In the genomic region with DNA sequence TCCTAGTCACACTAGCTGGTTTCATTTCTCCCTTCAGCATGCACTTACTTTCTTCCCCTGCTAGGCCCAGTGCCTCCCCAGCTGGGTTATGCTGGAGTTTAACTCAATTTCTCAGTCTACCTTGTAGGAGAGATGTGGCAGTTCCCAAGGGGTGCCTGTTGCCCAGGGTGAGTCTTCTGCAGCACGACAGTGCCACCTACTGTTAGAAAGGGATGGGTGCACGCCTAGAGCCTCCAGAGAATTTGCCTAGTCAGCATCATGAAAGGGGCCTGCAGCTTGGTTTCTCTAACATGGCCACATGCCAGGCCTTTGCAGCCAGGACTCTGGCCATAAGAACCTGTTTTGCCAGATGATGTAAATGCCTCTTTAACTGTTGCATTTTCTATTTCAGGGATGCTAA, we compare ENCODE assay signal across 8 mouse cellular contexts. TPM values are rescaled to one million over a fixed set of nuclear protein-coding genes. Genes with fewer than 3 reads are reported as not detected.
A peak's percentile ranks its signal among the peaks of the same experiment; 100 is the strongest.
DNase-seq lines count a peak whose midpoint lies in the region; ATAC-seq lines count a peak whose summit lies in the region.

No protein-coding gene starts in this region.

- DNase-seq in adrenal gland, adult 18-20 months (ENCODE audit: low spot score in 2 of 2), result peak; percentile 68 to 71
- DNase-seq in embryo, embryonic 11 days, result peak; percentile 85
- peak; percentile 62 for DNase-seq in gastrocnemius, postnatal 25 days
- DNase-seq in intestine, embryonic 14.5 days (ENCODE audit: low spot score), result peak; percentile 92
- peak; percentile 85 for DNase-seq in left cerebral cortex, postnatal 10 days (ENCODE audit: extremely low spot score in 1 of 2, low spot score in 2 of 2)
- peak; percentile 91 for DNase-seq in mesoderm, embryonic 11.5 days (ENCODE audit: low read depth, low spot score)
- peak; percentile 69 to 76 for DNase-seq in right cerebral cortex, postnatal 36 days (ENCODE audit: low spot score in 2 of 2)
- peak; percentile 78 for DNase-seq in yolk sac, embryonic 10.5 days (ENCODE audit: low spot score)

- no peak overlapping the region for H3K4me3 ChIP-seq in intestine, embryonic 14.5 days (ENCODE audit: low read depth, low read length)

- no peaks in the 10 kb centered on the region for H3K9me3 ChIP-seq in intestine, embryonic 14.5 days (ENCODE audit: control insufficient read depth, low read length)

- peak; percentile 90 for ATAC-seq in intestine, embryonic 14.5 days (replicated peaks; ENCODE audit: low FRiP score, low TSS enrichment, low read depth)

- intact Hi-C loops in left cerebral cortex, postnatal 10 days (cut with DNase I), result loop anchor here (5.0 to 10.0 kb wide), 2 partner anchors 151 to 519 kb away; no protein-coding TSS in a partner anchor

- H3K9ac ChIP-seq in intestine, embryonic 14.5 days (ENCODE audit: low read length), result no peak overlapping the region

- 2% methylated on average over 2 of the region's 2 CpGs for WGBS in intestine, embryonic 14.5 days

- H3K27ac ChIP-seq in intestine, embryonic 14.5 days (ENCODE audit: low read depth), result no peak overlapping the region

- no peaks in the 10 kb centered on the region for H3K36me3 ChIP-seq in intestine, embryonic 14.5 days (ENCODE audit: control insufficient read depth, insufficient read depth, low read length)

- no peaks in the 10 kb centered on the region for H3K4me1 ChIP-seq in intestine, embryonic 14.5 days (replicated peaks; ENCODE audit: control insufficient read depth, insufficient read depth, low read length)

- H3K4me2 ChIP-seq in intestine, embryonic 14.5 days (ENCODE audit: low read length), result no peak overlapping the region

- H3K27me3 ChIP-seq in intestine, embryonic 14.5 days (replicated peaks; ENCODE audit: control insufficient read depth, insufficient read depth, low read length), result no peaks in the 10 kb centered on the region

RNA-seq across cellular contexts. Expression of gene Efcab2, which starts 57.8 kb away (rescaled TPM):
- total RNA-seq in adrenal gland, adult 18-20 months (2021), result 1 to 10 TPM; 2.3 to 4.6 TPM
- total RNA-seq in gastrocnemius, postnatal 25 days (2021), result 10 to 100 TPM; 10.7 to 12.1 TPM
- 6.9 and 9.3 TPM in 2 replicates for polyA plus RNA-seq in intestine, embryonic 14.5 days (2014; fragmentation: Nextera tagmentation; extraction: Ambion mirVana)
- 10 to 100 TPM; 10.0 to 11.1 TPM for total RNA-seq in left cerebral cortex, postnatal 10 days (2021)
